Mouse (Mus musculus) erythroid progenitor cell, adult 5-6 weeks (primary cell): Measurements from ENCODE around the gene Zbtb20. TPM values are rescaled to one million over a fixed set of nuclear protein-coding genes. Genes with fewer than 3 reads are reported as not detected.

Source experiments
- ATAC-seq: replicated peaks from 2 replicates; pipeline ENCODE4 v1.8.0; 2016; ENCODE audit warnings: moderate number of reproducible peaks, mild to moderate bottlenecking, moderate TSS enrichment, inconsistent platforms; ENCODE audit not compliant: poor library complexity, low FRiP score, severe bottlenecking
- total RNA-seq, 2 experiments: library from RNA; stranded (forward) in 1 of 2; stranded (reverse) in 1 of 2; fragments of 150-400 nt in 1 of 2; fragments of 186-747, 209-891 nt in 1 of 2; gene quantifications; 2 replicates each; pipeline versions ENCODE4 v1.2.3 to v1.2.4; 2015 to 2017; ENCODE audit warnings: low replicate concordance in 2 of 2

Gene Zbtb20
- total RNA-seq, 2 experiments from 2014 or later, result 10.5 to 25.9 TPM

DNA sequence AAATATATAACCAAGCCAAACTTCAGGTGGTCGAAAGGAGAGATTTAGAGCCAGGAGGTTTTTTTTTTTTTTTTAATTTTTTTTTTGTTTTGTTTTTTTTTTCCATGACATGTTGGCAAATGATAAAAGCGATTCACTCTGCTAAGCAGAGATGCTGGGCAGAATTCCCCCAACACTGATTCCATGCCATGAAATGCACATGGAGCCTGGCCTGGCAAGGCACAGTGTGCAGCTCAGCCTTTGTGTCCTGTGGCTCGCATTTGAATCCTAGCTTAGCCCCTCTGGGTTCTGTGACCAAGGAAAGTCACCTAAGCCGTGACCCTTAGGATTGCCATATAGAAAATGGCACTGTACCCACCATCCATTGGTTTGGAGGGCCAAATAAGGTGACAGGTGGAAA is 646.8 kb downstream of the Zbtb20 start:
- no peak for ATAC-seq

DNA sequence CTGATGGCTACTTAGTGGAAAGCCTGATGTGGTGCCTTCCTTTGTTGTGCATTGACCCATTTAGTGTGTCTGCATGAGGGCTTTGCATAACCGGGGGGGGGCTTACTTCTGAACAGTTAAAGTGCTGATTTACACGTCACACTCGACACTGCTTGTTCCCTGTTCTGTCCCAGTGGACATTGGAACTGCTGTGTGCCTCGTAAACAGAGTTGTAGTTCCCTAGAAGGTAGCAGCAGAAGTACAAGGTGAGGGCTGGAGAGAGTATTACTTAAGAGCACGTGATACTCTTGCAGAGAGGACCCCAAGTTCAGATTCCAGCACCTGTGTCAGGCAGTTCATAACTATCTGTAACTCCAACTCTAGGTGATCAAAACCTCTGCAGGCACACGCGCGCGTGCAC is 648.5 kb downstream of the Zbtb20 start:
- ATAC-seq, result no peak

DNA sequence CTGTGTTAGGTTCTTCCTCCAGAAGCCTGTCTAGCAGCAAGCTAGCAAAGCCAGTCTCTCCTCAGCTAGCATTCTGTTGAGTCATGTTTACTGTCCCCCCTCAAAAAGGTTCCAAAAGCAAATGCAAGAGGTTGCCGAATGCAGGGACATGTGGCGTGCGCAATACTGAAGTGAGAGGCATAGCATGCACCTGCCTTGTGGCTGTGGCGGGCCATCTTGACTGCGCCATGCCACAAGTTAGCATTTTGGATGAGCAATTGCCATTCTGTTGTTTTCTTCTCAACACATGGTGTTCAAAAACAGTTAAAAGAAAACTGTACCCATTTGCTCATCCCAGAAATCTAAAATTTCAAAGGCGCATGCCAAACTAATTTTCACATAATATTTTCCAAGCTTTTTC is 649.9 kb downstream of the Zbtb20 start:
- no peak for ATAC-seq

- ATAC-seq, result no peak
These were observed 652.6 kb downstream of the Zbtb20 start for GRCm38 (mm10) chr16:43528300-43528699.

GRCm38 (mm10) chr16:43531328-43531727 is 655.6 kb downstream of the Zbtb20 start:
- ATAC-seq, result no peak

- no peak for ATAC-seq
These were observed 658.4 kb downstream of the Zbtb20 start for GRCm38 (mm10) chr16:43534103-43534502.

GRCm38 (mm10) chr16:43535912-43536311 is 660.2 kb downstream of the Zbtb20 start:
- ATAC-seq, result no peak

DNA sequence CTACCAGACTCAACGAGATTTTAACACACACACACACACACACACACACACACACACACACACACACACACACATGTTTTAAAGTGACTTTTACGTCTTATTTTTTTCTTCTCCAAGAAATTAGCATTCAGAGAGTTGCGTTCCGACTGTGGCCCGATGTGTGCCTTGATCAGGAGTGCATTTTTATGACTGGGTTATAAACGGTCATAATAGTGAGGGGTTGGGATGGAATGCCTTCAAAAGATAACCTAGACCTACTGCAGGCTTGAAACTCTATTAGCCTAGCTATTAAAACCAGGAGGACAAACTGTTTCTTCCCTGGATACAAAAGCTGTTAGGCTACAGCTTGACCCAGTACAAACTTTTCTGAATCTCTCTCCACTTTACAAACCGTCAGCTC is 661.5 kb downstream of the Zbtb20 start:
- no peak for ATAC-seq

- ATAC-seq, result no peak
These were observed 664.0 kb downstream of the Zbtb20 start for GRCm38 (mm10) chr16:43539659-43540096.

DNA sequence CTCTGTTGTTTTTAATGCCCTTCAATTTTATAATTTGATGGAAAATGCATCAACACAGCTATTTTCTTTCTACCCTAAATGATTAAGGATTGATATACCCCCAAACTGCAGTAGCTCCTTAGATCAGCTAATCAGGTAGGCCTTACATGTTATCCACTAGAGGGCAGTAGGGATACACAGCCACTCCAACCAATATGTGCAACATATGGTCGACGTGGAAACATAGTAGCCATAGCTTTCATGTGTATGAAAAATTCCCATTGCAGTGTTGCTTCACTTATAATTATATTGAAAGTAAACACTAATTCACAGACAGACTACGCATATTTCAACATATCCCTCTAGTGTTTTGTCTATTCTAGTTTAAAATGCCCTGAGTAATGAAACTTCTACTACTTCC is 664.4 kb downstream of the Zbtb20 start:
- no peak for ATAC-seq

- no peak for ATAC-seq
These were observed 665.0 kb downstream of the Zbtb20 start for GRCm38 (mm10) chr16:43540546-43541167.

GRCm38 (mm10) chr16:43545261-43545660 is 669.6 kb downstream of the Zbtb20 start:
- no peak for ATAC-seq

- no peak for ATAC-seq
These were observed 671.9 kb downstream of the Zbtb20 start for GRCm38 (mm10) chr16:43547323-43548180.

DNA sequence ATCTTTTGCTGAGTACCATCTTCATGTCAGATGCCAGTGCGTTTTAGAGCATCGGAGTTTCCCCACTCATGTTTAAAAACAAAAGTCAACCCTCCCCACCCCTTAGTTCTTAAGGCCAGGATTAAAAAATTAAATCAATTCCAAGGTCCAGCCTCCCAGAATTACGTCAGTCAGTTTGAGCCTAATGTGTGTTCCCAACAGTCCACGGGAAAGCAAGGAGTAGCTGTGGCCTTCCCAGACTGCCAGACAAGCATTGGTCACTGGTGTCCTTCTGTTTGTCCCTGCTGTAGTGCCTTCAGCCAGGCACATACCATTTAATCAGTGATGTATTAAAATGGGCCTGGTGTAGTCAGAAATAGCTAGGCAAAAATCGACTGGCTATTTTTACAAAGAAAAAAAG is 673.1 kb downstream of the Zbtb20 start:
- no peak for ATAC-seq

DNA sequence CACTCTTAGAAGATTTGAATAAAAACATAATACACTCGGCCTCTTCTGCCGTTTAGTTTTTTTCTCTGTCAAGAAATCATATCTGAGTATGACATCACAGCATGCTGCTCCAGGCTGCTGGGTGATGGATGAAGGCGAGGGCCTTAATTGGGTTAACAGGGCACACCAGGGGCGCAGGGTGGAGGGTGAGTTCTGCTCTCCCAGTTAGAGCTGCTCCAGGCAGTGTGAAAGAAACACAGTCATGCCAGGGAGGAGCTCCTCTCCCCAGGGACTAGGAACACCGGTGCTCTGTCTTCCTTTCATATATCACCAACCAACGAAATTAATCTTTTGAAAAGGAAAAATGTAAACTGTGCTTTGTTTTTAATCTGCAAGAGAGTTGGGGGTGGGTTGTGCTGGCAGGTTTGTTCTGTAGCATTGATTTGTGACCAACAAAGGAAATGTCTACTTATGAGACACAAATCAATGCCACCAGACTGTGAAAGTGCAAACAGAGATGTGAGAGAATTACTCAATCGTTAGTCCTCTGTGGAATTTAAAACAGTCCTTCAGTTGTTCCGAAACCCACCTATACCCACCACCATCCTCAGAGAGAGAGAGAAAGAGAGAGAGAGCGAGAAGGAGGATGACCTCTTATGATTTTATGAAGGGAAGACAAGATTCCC is 673.9 kb downstream of the Zbtb20 start:
- ATAC-seq, result no peak

- no peak for ATAC-seq
These were observed 676.8 kb downstream of the Zbtb20 start for GRCm38 (mm10) chr16:43552443-43552842.

DNA sequence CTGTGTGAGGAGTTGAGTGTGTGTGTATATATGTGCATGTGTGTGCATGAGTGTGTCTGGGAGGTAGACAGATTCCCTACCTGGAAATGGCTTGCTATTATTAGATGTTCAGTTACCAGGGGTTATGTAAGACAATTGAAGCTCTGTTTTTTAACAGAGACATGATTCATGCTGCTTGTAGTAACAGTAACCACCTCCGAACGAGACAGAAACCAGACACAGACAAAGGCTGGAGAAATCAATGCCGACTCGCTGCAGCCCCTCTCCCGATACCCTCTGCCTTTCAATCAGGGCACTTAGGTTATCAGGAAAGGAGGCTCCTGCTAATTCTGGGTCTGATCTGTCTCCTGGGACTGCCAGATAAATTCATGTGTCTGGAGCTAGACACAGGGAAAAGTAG is 681.7 kb downstream of the Zbtb20 start:
- ATAC-seq, result no peak

DNA sequence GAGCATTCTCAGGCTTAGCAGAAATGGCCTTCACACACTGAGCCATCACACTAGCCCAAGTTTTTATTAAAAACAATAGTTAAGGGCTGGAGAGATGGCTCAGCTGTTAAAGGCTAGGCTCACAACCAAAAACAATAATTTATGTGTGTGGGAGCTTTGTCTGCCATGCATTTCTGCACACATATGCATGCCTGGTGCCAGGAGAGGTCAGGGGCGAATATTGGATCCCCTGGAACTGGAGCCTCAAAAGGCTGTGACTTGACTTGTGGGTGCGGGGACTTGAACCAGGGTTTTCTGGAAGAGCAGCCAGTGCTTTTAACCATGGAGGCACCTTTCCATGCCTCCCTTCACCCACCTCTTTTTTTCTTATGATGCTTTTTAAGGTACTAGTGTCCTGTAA is 685.6 kb downstream of the Zbtb20 start:
- ATAC-seq, result no peak

DNA sequence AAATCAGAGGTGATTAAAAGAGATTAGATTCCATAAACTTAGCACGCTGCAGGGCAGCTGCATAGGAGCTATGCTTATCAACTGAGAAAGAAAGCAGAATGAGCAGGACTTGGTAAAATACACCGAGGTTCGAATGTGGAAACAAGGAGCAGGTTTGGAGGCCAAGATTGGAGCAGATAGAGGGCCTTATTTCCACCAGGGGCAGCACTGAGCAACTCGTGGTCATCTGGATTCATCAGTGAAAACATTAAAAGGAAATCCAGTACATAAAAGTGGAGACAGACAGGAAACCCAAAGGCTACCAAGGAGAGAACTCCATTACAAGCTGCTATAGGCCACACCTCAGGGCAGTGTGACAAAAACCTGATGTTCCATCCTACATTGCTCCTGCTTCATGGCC is 686.3 kb downstream of the Zbtb20 start:
- no peak for ATAC-seq

GRCm38 (mm10) chr16:43565872-43566271 is 690.2 kb downstream of the Zbtb20 start:
- no peak for ATAC-seq

- ATAC-seq, result no peak
These were observed 690.8 kb downstream of the Zbtb20 start for GRCm38 (mm10) chr16:43566511-43566910.
